Mouse (Mus musculus) forebrain, embryonic 16.5 days (tissue): ENCODE measurements at regions not wholly inside any gene's neighbourhood (a gene's known extent, or its start where the extent isn't known, plus 50 kb on each side); places are given as distances from the start of the nearest gene placed in this dataset.

Experiments used
- ATAC-seq: fragments of 200-750 bp; cut with Nextera tagmentation; 2 replicates; pipeline ENCODE4 v1.8.0; 2017; ENCODE audit warnings: mild to moderate bottlenecking, moderate library complexity
- H3K27ac ChIP-seq: fragments of 300-500 bp; sonication (generic); 2 replicates; pipeline ENCODE4 v1.5.1; 2014; ENCODE audit warnings: low read length, control low read depth
- H3K27me3 ChIP-seq: fragments of 300-500 bp; sonication (generic); replicated peaks from 2 replicates; pipeline ENCODE4 v1.6.1; 2014; ENCODE audit warnings: low read length; ENCODE audit not compliant: control insufficient read depth, insufficient read depth
- H3K36me3 ChIP-seq: fragments of 300-500 bp; sonication (generic); 2 replicates; pipeline ENCODE4 v1.6.1; 2014; ENCODE audit not compliant: control insufficient read depth, insufficient read depth
- H3K4me1 ChIP-seq: fragments of 300-500 bp; sonication (generic); replicated peaks from 2 replicates; pipeline ENCODE4 v1.6.1; 2014; ENCODE audit warnings: low read length; ENCODE audit not compliant: control insufficient read depth, insufficient read depth
- H3K4me2 ChIP-seq: fragments of 300-500 bp; sonication (generic); 2 replicates; pipeline ENCODE4 v1.6.1; 2014; ENCODE audit warnings: mild to moderate bottlenecking, low read length, control low read depth
- H3K4me3 ChIP-seq: fragments of 300-500 bp; sonication (generic); replicated peaks from 2 replicates; pipeline ENCODE4 v1.5.1; 2014; ENCODE audit warnings: mild to moderate bottlenecking, low read length, control low read depth
- H3K9ac ChIP-seq: fragments of 300-500 bp; sonication (generic); replicated peaks from 2 replicates; pipeline ENCODE4 v1.6.1; 2014; ENCODE audit warnings: low read depth, low read length, control low read depth
- H3K9me3 ChIP-seq: fragments of 300-500 bp; sonication (generic); 2 replicates; pipeline ENCODE4 v1.6.1; 2016; ENCODE audit warnings: low read length; ENCODE audit not compliant: control insufficient read depth
- WGBS: fragments of 180-500 bp; shearing (Covaris S2); extraction: QIAGEN DNeasy Blood & Tissue Kit; methylation state at CpG from one replicate; pipeline ENCODE4 v1.1.7; 2014; 5-methylcytosine and 5-hydroxymethylcytosine counted together

DNA sequence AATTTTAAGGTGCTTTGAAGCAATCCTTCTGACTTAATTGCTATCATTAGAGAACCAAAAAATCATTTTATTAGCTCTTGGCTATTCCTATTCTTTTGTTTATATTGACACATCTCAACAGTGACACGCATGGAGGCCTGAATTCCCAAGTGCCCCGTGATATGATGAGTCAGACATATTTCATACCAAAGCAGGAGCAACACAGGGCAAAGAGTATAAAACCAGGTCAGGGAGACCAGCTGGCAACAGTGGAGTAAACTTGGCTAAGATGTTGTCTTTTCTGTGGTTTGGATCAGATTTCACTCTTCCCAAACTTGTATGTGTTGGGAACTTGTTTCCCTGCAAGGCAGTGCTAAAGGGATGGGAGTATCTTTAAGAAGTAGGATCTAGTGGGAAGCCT lies 500.6 kb upstream of the Camk1g start:
- no peak for ATAC-seq
- 84% methylated on average over 2 of the region's 2 CpGs for WGBS

DNA sequence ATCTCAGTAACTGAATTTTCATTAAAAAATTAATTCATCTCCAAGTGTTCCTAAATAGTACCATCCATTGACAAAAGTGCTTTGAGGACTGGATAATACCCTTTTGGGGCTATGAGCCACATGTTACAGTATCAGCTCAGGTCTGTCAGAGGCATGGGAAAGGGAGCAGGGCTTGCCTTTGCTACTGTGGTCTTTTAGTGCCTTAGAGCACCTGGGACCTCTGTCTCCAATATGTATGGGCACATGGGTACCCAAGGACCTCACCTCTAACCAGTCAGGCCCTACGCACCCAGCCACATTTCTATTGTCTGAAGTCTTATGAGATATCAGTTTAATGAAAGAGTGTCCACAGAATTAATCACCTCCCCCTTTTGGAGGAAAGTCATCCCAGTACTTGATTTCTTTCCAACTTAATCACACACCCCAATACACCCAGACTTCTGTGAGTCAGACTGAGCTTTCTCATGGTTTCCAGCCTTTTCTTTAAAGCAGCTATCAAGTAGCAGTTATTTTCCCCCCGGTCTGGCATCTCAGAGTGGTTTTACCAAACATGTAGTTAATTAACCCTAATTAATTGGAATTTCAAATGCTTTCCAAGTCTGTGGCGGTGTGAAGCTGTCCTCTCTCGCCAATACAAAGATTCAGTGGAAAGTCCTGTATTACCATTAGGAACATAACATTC lies 498.7 kb upstream of the Camk1g start:
- Histone ChIP-seq H3K9ac (no peak overlapping the region), H3K27me3 (no peaks in the 10 kb centered on the region), H3K4me3 (no peak overlapping the region), H3K36me3 (no peaks in the 10 kb centered on the region), H3K4me1 (peaks cover 15% of the 10 kb centered on the region), H3K4me2 (no peak overlapping the region), H3K27ac (peak overlapping the region; percentile 51; the same call in 1 of the 2 replicates), H3K9me3 (no peaks in the 10 kb centered on the region)
- 12% methylated on average over 4 of the region's 4 CpGs for WGBS
- peak; percentile 85 for ATAC-seq

More for the DNA sequence above, 500.6 kb upstream of the Camk1g start:
- H3K9ac ChIP-seq = no peak overlapping the region
- H3K4me1 ChIP-seq = peaks cover 15% of the 10 kb centered on the region
- no peak overlapping the region for H3K27ac ChIP-seq
- no peaks in the 10 kb centered on the region for H3K9me3 ChIP-seq
- H3K4me3 ChIP-seq = no peak overlapping the region
- H3K27me3 ChIP-seq = no peaks in the 10 kb centered on the region
- H3K4me2 ChIP-seq = no peak overlapping the region
- no peaks in the 10 kb centered on the region for H3K36me3 ChIP-seq

DNA sequence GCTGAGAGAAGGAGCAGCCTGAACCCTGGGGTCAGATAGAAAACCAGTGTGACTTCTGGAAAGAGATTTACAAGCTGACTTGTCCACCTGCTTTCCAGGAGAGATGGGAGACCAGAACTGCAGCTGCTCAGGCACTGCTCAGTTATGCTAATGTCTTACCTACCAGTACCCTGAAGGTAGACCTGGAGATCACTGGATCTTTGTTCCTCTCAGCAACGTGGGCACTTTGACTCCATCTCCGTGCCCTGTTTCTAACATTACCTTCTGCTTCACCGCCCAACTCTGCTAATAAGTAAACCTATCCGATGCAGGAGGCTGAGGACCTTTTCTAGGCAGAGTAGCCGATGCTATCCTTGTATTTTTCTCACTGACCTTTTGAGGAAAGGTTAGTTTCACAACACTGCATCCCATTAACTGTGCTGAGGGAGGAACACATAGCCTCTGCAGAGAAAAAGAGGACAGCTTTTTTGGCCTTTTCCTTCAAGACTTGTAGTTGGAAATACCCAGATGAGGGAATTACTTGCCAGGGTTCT lies 490.7 kb upstream of the Camk1g start:
- Histone ChIP-seq H3K36me3 (no peaks in the 10 kb centered on the region), H3K27ac (no peak overlapping the region), H3K9ac (no peak overlapping the region), H3K4me2 (no peak overlapping the region), H3K4me1 (peaks cover 5% of the 10 kb centered on the region), H3K27me3 (no peaks in the 10 kb centered on the region), H3K4me3 (no peak overlapping the region), H3K9me3 (no peaks in the 10 kb centered on the region)
- 63% methylated on average over 5 of the region's 5 CpGs for WGBS
- no peak; the same call in 1 of the 2 replicates for ATAC-seq

DNA sequence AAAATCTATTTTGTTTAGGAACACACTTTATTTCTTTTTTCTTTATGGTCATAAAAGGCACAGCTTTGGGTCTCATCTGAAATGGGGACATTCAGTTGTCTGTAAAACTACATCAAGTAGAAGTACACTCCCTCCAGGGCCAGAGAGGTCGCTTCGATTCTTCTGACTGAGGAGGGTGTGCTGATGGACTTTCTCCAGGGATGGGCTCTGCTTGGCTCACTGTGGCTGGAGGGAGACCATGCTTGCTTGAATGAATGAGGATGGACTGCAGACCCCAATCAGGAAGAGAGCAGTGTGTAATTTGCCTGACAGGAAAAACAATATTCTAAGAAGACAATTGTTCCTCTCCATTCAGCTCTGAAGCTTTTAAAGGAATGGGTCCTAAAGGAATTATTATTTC lies 490.3 kb upstream of the Camk1g start:
- H3K27ac ChIP-seq = no peak overlapping the region
- no peak for ATAC-seq
- H3K9ac ChIP-seq = no peak overlapping the region
- H3K9me3 ChIP-seq = no peaks in the 10 kb centered on the region
- H3K36me3 ChIP-seq = no peaks in the 10 kb centered on the region
- no peak overlapping the region for H3K4me3 ChIP-seq
- H3K4me1 ChIP-seq = peaks cover 5% of the 10 kb centered on the region
- WGBS = 48% methylated on average over 2 of the region's 2 CpGs
- H3K4me2 ChIP-seq = no peak overlapping the region
- H3K27me3 ChIP-seq = no peaks in the 10 kb centered on the region

DNA sequence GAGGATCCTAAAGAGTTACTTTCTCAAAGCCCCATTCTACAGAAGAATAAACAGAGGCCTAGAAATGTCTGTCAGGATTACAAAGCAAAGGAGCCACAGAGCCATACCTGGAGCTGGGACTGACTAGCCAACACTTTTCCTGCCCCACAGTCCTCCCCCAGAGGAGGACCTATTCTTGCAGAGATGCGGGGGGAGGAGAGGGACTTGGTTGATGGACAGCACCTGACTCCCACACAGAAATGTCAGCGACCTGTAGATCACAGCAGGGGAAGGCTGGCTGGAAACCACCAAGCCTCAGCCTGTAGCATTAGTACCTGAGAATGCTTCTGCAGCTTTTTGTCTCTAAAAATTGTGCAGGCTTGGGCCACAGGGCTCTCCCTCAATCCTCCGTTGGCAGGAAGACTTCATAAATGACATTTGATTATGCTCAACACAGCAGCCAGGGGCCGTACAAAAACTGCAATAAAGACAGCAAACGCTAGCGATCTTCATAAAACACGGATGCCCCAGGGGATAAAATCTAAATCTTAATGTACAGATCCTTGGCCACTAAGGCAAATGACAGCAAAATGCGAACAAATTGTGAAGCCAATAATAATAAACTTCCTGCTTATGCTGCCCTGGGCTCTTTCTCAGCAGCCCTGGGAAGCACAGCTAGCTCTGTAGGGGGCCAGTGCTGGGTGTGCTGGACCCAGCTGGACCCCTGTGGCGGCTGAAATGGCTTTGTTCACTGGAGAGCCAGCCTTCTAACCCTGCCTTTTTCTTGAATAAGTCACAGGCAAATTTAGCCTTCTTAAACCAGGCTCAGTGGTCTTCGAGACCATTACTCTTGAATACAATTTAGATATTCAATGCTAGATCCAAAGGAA lies 489.4 kb upstream of the Camk1g start:
- no peaks in the 10 kb centered on the region for H3K27me3 ChIP-seq
- no peaks in the 10 kb centered on the region for H3K36me3 ChIP-seq
- H3K4me2 ChIP-seq = no peak overlapping the region
- 37% methylated on average over 10 of the region's 10 CpGs for WGBS
- no peak overlapping the region; the same call in 1 of the 2 replicates for H3K9ac ChIP-seq
- no peaks in the 10 kb centered on the region for H3K9me3 ChIP-seq
- ATAC-seq = no peak
- peaks cover 5% of the 10 kb centered on the region for H3K4me1 ChIP-seq
- no peak overlapping the region for H3K27ac ChIP-seq
- no peak overlapping the region for H3K4me3 ChIP-seq

DNA sequence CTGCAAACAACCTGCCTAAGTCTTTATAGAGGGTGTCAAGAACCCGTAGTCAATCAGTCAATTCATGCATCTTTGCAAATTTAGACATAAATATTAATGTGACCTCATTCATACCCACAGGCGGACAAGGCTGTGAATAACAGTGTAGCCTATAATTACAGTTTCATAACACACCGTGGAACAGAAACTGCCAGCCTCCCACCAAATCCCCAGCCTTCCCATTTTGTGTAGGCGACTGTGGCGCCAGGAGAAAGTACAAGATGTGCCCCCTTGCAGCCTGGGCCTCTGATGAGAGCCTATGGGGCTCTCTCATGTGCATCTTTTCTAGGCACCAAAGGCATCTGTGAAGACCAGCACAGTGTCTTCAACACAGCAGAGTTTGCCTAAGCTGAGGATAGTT lies 477.8 kb upstream of the Camk1g start:
- Histone ChIP-seq H3K36me3 (no peaks in the 10 kb centered on the region), H3K9me3 (no peaks in the 10 kb centered on the region), H3K27me3 (no peaks in the 10 kb centered on the region), H3K4me2 (no peak overlapping the region), H3K4me1 (peaks cover 4% of the 10 kb centered on the region; the same call in 1 of the 2 replicates), H3K9ac (no peak overlapping the region), H3K27ac (no peak overlapping the region), H3K4me3 (no peak overlapping the region)
- ATAC-seq = peak; percentile 33; the same call in 1 of the 2 replicates
- WGBS = 47% methylated on average over 5 of the region's 5 CpGs

DNA sequence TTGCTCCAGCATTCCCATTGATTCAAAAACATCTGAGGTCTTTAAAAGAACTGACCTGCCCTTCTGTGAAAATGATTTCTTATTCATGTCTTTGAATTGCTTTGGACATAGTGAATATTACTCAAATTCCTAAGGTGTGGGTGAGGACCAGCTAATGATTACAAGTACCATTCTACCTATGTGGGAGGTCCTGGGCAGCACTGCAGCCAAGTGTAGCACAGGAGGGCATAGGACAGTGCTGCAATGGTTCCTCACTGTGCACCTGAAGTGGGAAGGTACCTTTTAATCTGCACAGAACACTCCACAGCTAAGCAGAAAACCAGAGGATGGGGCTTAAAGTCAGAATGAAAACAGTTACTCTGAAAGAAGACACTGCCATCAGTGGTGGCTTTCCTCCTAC lies 474.8 kb upstream of the Camk1g start:
- H3K4me3 ChIP-seq = no peak overlapping the region
- no peaks in the 10 kb centered on the region for H3K9me3 ChIP-seq
- H3K27me3 ChIP-seq = no peaks in the 10 kb centered on the region
- H3K27ac ChIP-seq = no peak overlapping the region
- H3K36me3 ChIP-seq = no peaks in the 10 kb centered on the region
- peaks cover 4% of the 10 kb centered on the region; the same call in 1 of the 2 replicates for H3K4me1 ChIP-seq
- H3K9ac ChIP-seq = no peak overlapping the region
- no peak for ATAC-seq
- H3K4me2 ChIP-seq = no peak overlapping the region

DNA sequence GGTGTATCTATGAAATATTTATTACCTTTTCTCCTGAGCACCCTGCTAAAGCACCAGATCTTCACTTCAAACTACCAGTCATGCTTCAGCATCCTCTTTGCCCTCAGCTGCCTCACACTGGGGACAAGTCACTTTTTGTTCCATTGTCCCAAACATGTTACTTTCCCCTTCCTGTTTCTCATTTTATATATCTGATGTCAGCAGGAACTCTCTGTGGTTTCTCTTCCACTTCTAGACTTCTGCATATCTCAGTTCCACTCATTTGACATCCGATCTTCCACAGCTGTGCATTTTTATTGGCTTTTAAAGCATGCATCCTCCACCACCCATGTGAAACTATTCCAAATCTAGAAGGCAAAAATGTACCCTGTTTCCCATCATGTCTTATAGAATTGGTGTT lies 474.4 kb upstream of the Camk1g start:
- Histone ChIP-seq H3K36me3 (no peaks in the 10 kb centered on the region), H3K4me2 (no peak overlapping the region), H3K27me3 (no peaks in the 10 kb centered on the region), H3K9ac (no peak overlapping the region), H3K27ac (no peak overlapping the region), H3K9me3 (no peaks in the 10 kb centered on the region), H3K4me1 (peaks cover 4% of the 10 kb centered on the region; the same call in 1 of the 2 replicates), H3K4me3 (no peak overlapping the region)
- WGBS = 68% methylated on average over 1 of the region's 1 CpGs
- no peak for ATAC-seq

DNA sequence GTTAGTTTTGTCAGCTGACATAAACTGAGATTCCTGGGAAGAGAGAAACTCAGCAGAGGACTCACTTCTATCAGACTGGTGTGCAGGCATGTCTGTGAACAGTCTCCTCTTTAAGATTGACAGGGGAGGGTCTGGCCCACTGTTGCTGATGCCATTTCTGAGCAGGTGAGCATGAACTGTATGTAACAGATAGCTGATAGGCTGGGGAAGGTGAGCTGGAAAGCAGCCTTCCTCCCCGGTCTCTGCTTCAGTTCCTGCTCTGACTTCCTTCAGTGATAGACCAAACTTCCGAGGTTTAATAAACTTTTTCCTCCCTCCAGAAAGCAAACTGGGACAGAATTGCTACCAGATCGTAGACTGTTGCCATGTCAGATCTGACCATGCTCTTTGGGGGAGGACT lies 430.9 kb upstream of the Camk1g start:
- WGBS = 83% methylated on average over 3 of the region's 3 CpGs
- no peak overlapping the region for H3K4me3 ChIP-seq
- H3K4me1 ChIP-seq = no peaks in the 10 kb centered on the region
- H3K27me3 ChIP-seq = no peaks in the 10 kb centered on the region
- no peak overlapping the region for H3K27ac ChIP-seq
- ATAC-seq = no peak
- H3K36me3 ChIP-seq = no peaks in the 10 kb centered on the region
- no peak overlapping the region for H3K4me2 ChIP-seq
- no peaks in the 10 kb centered on the region for H3K9me3 ChIP-seq
- H3K9ac ChIP-seq = no peak overlapping the region
